Mouse (Mus musculus): ENCODE results near the gene Ptp4a2.
A peak's percentile ranks its signal among the peaks of the same experiment; 100 is the strongest.
"Not testable (repeated sequence)": the region's sequence is repeated elsewhere in the genome, so short reads cannot be mapped to it uniquely, and the experiment has no call there.

Gene Ptp4a2

DNA sequence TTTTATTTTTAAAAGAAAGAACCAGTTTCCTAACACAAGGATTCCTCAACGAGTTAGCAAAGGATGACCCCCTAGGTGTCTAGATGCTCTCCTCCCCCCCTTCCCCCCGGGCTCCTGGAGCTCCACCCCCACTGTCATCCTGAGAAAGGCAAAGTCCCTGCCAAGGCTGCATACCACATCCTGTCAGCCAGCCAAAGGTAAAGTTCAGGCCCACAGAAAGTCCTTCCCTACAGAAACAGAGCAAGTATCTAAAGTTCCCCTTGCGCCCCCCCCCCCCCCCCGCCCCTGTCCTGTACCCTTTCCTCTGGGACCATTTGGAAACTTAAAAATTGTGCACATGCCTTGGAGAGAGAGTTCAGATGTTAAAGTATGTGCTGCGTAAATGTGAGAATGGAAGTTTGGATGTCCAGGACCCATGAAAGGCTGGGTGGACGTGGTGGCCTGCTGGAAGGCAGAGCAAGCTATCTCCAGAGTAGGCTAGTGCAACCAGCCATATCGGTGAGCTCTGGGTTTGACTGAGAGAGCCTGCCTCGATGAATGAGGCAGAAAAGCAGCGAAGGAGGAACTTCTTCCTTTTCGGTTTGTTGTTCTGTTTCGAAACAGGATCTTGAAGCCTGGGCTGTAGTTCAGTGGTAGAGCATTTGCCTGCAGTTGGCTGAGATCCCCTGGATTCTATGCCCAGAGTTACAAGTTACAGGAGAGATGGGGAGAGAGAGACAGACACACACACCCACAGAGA is 71.7 kb downstream of the Ptp4a2 start:
- peak; percentile 33 to 72 for DNase-seq (ENCODE audit: low spot score in 2 of 2)

DNA sequence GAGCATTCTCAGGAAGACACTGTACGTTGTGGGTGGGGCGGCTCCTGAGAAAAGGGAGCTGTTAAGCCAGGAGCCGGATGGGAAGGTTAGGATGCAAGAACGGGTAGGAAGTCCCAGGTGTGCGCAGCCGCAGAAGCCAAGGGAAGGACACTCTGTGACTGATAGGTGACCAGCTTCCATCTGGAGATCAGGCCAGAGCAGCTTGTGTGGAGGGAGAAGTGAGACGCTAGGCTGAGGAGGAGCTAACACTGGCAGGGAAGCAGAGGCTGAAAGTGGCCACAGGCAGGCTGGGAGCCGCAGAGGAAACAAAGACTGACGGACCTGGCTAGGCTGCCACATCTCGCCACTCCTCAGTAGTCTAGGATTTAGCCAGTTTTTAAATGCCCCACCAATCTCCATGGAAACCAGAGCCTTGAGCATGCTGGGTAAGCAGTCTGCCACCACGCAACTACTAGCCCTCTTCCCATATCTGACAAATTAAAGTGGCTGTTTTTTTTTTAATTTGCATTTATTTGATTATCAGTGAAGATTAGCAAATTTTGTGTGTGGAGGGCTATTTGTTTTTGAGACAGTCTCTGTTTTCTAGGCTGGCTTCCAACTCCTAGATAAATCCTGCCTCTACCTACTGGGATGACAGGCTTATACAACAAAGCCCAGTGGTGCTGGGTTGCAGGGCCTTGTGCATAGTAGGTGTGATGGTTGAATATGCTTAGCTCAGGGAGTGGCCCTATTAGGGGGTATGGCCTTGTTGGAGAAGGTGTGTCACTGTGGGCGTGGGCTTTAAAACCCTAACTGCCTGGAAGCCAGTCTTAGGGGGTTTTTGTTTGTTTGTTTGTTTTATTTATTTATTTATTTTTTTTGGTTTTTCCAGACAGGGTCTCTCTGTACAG is 73.3 kb downstream of the Ptp4a2 start:
- no peak for DNase-seq (ENCODE audit: low spot score in 2 of 2)

DNA sequence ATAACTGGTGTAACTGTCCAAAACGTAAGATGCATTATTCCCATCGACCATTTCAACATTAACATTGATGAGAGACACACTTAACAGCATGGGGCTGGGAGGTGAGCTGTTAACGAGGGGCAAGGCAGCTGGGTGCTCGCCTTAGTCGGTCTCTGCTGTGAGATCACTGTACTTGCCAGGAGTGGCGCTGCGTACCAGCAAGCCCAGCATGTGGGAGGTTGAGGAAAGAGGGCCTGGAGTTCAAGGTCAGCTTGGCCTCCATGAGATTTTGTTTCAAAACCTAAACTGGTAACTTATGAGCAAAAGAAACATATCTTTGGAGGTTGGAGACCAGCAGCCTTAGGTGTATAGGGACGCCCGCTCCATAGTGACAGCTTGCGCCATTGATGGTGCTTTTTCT is 78.6 kb downstream of the Ptp4a2 start:
- no peak for DNase-seq (ENCODE audit: low spot score in 2 of 2)

DNA sequence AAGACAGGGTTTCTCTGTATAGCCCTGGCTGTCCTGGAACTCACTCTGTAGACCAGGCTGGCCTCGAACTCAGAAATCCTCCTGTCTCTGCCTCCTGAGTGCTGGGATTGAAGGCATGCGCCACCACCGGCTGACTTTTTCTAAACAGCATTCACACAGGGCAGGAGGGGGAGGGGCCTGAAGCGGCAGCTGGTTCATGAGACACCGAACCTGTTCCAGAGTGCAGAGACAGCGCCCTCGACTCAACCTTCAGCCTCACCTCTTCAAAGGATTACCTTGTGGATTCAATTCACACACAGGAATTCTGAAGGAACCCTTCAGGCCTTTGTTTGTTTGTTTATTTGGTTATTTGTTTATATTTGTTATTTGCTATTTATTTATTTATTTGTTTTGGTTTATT is 79.1 kb downstream of the Ptp4a2 start:
- DNase-seq (ENCODE audit: low spot score in 2 of 2): no peak

DNA sequence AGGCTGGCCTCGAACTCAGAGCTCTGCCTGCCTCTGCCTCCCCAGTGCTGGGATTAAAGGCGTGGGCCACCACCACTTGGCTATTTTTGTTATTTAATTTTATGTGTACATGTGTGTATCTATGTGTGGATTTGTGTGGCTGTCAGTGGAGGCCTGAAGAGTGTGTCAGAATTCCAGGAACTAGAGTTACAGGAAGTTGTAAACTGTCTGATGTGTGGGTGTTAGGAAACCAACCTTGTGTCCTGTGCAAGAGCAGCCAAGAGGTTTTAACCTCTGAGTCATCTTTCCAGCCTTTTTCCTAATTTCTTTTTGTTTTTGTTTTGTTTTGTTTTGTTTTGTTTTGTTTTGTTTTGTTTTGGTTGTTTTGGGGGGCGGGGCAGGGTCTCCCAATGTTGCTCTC is 83.8 kb downstream of the Ptp4a2 start:
- no peak for DNase-seq (ENCODE audit: low spot score in 2 of 2)

GRCm38 (mm10) chr4:129898815-129899214 is 87.8 kb downstream of the Ptp4a2 start:
- DNase-seq (ENCODE audit: low spot score in 2 of 2): not testable (repeated sequence)

Data from natural killer cell, adult 2 months (primary cell).